Mouse (Mus musculus): Measurements from ENCODE around the gene Rfx1. TPM values are rescaled to one million over a fixed set of nuclear protein-coding genes. Genes with fewer than 3 reads are reported as not detected.

Gene Rfx1
- polyA plus RNA-seq (2016; fragmentation: Nextera tagmentation; extraction: Ambion mirVana) = 9.5 and 11.3 TPM in 2 replicates

DNA sequence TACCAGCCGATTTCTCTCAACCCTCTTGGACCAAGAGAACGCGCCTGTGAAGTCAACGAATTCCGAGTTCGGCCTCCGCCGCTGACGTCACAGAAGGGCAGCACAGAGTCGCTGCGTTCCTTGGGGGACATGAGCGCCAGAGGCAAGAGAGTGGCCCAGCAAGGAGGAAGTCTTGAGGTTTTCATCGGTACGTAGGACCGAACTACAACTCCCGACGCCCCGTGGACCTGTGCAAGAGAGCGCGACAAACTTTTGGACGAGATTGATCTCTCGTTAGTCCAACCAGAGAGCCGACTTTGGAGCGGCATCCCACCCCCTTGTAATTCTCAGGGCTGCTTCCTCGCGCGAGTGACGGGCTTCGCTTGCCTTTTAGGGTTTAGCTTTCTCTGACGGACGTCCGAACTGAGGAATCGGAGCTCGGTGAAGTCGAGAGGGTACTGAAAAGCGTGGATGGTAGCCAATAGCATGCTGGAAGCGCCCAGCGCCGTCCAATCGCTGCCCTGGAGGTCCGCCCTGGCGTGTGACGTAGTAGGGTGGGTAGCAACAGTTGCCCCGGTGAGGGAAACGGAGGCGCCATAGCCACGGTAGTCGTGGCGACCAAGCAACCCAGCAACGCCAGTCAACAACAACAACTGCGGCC lies at the start of gene Rfx1:
Rfx1 (plus strand) TSS at position 544 of the 640 bp plus-strand sequence.
- DNase-seq (ENCODE audit: low spot score) = peak; percentile 97
- H3K36me3 ChIP-seq = no peaks in the 10 kb centered on the region
- H3K4me3 ChIP-seq = peak within 1 kb of the TSS; percentile 86
- H3K27me3 ChIP-seq (ENCODE audit: low read depth, poor library complexity, severe bottlenecking) = no peaks in the 10 kb centered on the region
- WGBS = under 1% methylated on average over 51 of the region's 51 CpGs
- no peaks in the 10 kb centered on the region for H3K9me3 ChIP-seq (replicated peaks)
- peaks cover 38% of the 10 kb centered on the region for H3K4me1 ChIP-seq
- peak within 1 kb of the TSS; percentile 96 for H3K27ac ChIP-seq

DNA sequence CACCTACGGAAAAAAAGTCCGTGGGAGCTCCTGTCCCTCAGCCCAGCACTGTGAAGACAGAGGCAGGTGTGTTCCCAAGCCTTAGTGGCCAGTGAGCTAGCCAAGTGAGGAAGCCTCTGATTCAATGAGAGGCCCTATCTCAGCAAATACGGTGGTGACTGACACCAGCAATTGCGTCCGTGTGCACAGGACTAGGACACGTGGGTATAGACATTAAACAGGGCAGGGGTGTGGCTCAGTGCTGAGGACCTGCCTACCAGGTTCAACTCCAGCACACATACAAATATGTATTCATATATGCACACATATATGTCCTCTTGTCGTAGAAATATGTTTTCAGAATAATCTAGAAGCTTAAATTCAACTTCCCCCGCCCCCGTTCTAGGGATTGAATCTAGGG lies 46.9 kb upstream of the Rfx1 start:
- no peak for DNase-seq (ENCODE audit: low spot score)
- Histone ChIP-seq H3K4me3 (no peak overlapping the region), H3K4me1 (peaks cover 26% of the 10 kb centered on the region), H3K36me3 (no peaks in the 10 kb centered on the region), H3K27me3 (ENCODE audit: low read depth, poor library complexity, severe bottlenecking) (peaks cover 61% of the 10 kb centered on the region), H3K9me3 (replicated peaks) (no peaks in the 10 kb centered on the region), H3K27ac (no peak overlapping the region)
- WGBS = 85% methylated on average over 9 of the region's 9 CpGs

GRCm38 (mm10) chr8:84021096-84021495 lies 45.5 kb upstream of the Rfx1 start, which contains the start of gene Palm3:
TSS of gene Palm3 (plus strand) at chr8:84021471.
- H3K36me3 ChIP-seq = no peaks in the 10 kb centered on the region
- peaks cover 69% of the 10 kb centered on the region for H3K27me3 ChIP-seq (ENCODE audit: low read depth, poor library complexity, severe bottlenecking)
- peak within 1 kb of the TSS; percentile 62 for H3K27ac ChIP-seq
- whole genome bisulfite sequencing = 5% methylated on average over 18 of the region's 18 CpGs
- peak within 1 kb of the TSS; percentile 27 for H3K4me3 ChIP-seq
- DNase-seq (ENCODE audit: low spot score) = no peak
- no peaks in the 10 kb centered on the region for H3K9me3 ChIP-seq (replicated peaks)
- peaks cover 33% of the 10 kb centered on the region for H3K4me1 ChIP-seq

- peak overlapping the region; percentile 62 for H3K27ac ChIP-seq
- H3K4me3 ChIP-seq = peak overlapping the region; percentile 27
- peaks cover 74% of the 10 kb centered on the region for H3K27me3 ChIP-seq (ENCODE audit: low read depth, poor library complexity, severe bottlenecking)
Measured at GRCm38 (mm10) chr8:84021569-84021968, 45.1 kb upstream of the Rfx1 start.

GRCm38 (mm10) chr8:84023085-84023484 lies 43.5 kb upstream of the Rfx1 start:
- 27% methylated on average over 5 of the region's 5 CpGs for WGBS
- H3K4me3 ChIP-seq = no peak overlapping the region
- peaks cover 89% of the 10 kb centered on the region for H3K27me3 ChIP-seq (ENCODE audit: low read depth, poor library complexity, severe bottlenecking)

More at GRCm38 (mm10) chr8:84021569-84021968, 45.1 kb upstream of the Rfx1 start:
- Histone ChIP-seq H3K4me1 (peaks cover 38% of the 10 kb centered on the region), H3K9me3 (replicated peaks) (no peaks in the 10 kb centered on the region), H3K36me3 (no peaks in the 10 kb centered on the region)
- WGBS = 46% methylated on average over 12 of the region's 12 CpGs
- no peak for DNase-seq (ENCODE audit: low spot score)

GRCm38 (mm10) chr8:84023631-84024030 lies 43.0 kb upstream of the Rfx1 start:
- Histone ChIP-seq H3K27me3 (ENCODE audit: low read depth, poor library complexity, severe bottlenecking) (peaks cover 95% of the 10 kb centered on the region), H3K4me1 (peaks cover 41% of the 10 kb centered on the region), H3K9me3 (replicated peaks) (no peaks in the 10 kb centered on the region), H3K4me3 (no peak overlapping the region), H3K27ac (no peak overlapping the region), H3K36me3 (no peaks in the 10 kb centered on the region)
- DNase-seq (ENCODE audit: low spot score) = no peak
- 69% methylated on average over 1 of the region's 1 CpGs for WGBS

More at GRCm38 (mm10) chr8:84023085-84023484, 43.5 kb upstream of the Rfx1 start:
- no peaks in the 10 kb centered on the region for H3K9me3 ChIP-seq (replicated peaks)
- H3K36me3 ChIP-seq = no peaks in the 10 kb centered on the region
- peaks cover 41% of the 10 kb centered on the region for H3K4me1 ChIP-seq
- H3K27ac ChIP-seq = no peak overlapping the region
- no peak for DNase-seq (ENCODE audit: low spot score)

- DNase-seq (ENCODE audit: low spot score) = peak; percentile 80
- Histone ChIP-seq H3K27ac (no peak overlapping the region), H3K4me3 (no peak overlapping the region), H3K27me3 (ENCODE audit: low read depth, poor library complexity, severe bottlenecking) (peaks cover 98% of the 10 kb centered on the region), H3K9me3 (replicated peaks) (no peaks in the 10 kb centered on the region), H3K36me3 (no peaks in the 10 kb centered on the region), H3K4me1 (peaks cover 41% of the 10 kb centered on the region)
- 13% methylated on average over 10 of the region's 10 CpGs for WGBS
Measured at GRCm38 (mm10) chr8:84024171-84024570, 42.5 kb upstream of the Rfx1 start.

DNA sequence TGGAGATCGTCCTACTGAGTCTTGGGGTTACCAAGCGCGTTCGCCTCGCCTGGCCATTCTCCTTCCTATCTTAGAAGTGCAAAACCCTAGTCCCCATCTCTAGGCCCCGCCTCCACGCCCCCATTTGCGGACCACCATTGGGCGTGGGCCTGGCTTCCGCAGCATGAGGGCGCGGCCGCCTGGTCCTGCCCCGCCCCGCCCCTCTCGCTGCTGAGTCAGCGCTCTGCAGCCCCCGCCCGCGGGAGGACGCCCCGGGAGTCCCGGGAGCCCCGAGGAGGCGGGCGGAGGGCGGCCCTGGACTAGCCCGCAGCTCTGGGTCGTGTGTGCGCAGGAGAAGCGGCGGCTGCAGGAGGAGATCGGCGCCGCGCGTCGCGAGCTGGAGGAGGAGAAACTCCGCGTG lies 40.8 kb upstream of the Rfx1 start:
- peak overlapping the region; percentile 57 for H3K27ac ChIP-seq
- H3K27me3 ChIP-seq (ENCODE audit: low read depth, poor library complexity, severe bottlenecking) = peaks cover 87% of the 10 kb centered on the region
- H3K9me3 ChIP-seq (replicated peaks) = no peaks in the 10 kb centered on the region
- H3K4me3 ChIP-seq = peak overlapping the region; percentile 62
- H3K36me3 ChIP-seq = 0 out of 2 replicates have a peak, but pooled peaks cover 2% of the 10 kb centered on the region
- WGBS = under 1% methylated on average over 41 of the region's 41 CpGs
- DNase-seq (ENCODE audit: low spot score) = peak; percentile 78
- peaks cover 38% of the 10 kb centered on the region for H3K4me1 ChIP-seq

GRCm38 (mm10) chr8:84027449-84027848 lies 39.2 kb upstream of the Rfx1 start:
- Histone ChIP-seq H3K4me1 (peaks cover 31% of the 10 kb centered on the region), H3K27me3 (ENCODE audit: low read depth, poor library complexity, severe bottlenecking) (peaks cover 72% of the 10 kb centered on the region), H3K36me3 (0 out of 2 replicates have a peak, but pooled peaks cover 2% of the 10 kb centered on the region), H3K27ac (no peak overlapping the region), H3K9me3 (replicated peaks) (no peaks in the 10 kb centered on the region), H3K4me3 (no peak overlapping the region)
- 15% methylated on average over 10 of the region's 10 CpGs for whole genome bisulfite sequencing
- no peak for DNase-seq (ENCODE audit: low spot score)

- H3K4me1 ChIP-seq = peaks cover 16% of the 10 kb centered on the region
- DNase-seq (ENCODE audit: low spot score) = no peak
- 93% methylated on average over 5 of the region's 5 CpGs for WGBS
- peaks cover 56% of the 10 kb centered on the region for H3K27me3 ChIP-seq (ENCODE audit: low read depth, poor library complexity, severe bottlenecking)
- H3K36me3 ChIP-seq = 0 out of 2 replicates have a peak, but pooled peaks cover 2% of the 10 kb centered on the region
- no peaks in the 10 kb centered on the region for H3K9me3 ChIP-seq (replicated peaks)
- H3K4me3 ChIP-seq = no peak overlapping the region
- no peak overlapping the region for H3K27ac ChIP-seq
Measured at GRCm38 (mm10) chr8:84029272-84029671, 37.4 kb upstream of the Rfx1 start.

DNA sequence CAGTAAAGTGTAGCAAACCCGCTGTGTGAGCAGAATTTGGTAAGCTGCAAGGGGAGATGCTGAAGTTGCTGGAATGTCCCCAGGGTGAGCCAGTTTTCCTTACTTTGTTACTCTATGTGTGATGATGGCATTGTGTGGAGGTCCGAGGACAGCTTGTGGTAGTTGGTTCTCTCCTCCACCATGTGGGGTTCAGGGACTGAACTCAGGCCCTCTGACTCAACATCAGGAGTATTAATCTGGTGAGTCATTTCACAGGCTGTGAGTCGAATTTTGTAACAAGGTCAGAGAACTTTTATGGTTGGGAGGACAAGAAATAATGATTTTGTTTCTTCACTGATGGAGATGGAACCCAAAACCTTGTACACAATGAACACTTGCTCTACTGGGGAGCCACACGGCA lies 33.9 kb upstream of the Rfx1 start:
- Histone ChIP-seq H3K27ac (no peak overlapping the region), H3K27me3 (ENCODE audit: low read depth, poor library complexity, severe bottlenecking) (peaks cover 30% of the 10 kb centered on the region), H3K36me3 (0 out of 2 replicates have a peak, but pooled peaks cover 2% of the 10 kb centered on the region), H3K9me3 (replicated peaks) (no peaks in the 10 kb centered on the region), H3K4me1 (no peaks in the 10 kb centered on the region), H3K4me3 (no peak overlapping the region)
- no peak for DNase-seq (ENCODE audit: low spot score)
- WGBS = 78% methylated on average over 4 of the region's 4 CpGs

DNA sequence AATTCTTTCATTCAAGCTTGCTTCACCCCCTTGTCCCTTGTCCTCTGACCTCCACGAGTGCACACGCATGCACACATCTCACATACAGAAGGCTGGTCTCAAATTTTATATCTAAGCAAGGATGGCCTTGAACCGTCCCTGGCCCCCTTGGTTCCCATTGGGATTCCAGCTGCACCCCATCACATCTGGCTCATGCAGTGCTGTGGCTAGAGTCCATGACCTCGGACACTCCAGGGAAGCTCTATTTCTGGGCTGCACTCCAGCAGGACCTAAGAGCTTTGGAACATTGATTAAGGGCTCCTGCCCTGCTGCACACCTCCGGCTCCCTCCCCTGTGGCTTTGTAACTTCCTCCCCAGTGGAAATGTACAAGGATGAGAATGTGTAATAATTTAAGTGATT lies 28.6 kb upstream of the Rfx1 start:
- whole genome bisulfite sequencing = 89% methylated on average over 5 of the region's 5 CpGs

GRCm38 (mm10) chr8:84039050-84039449 lies 27.6 kb upstream of the Rfx1 start:
- H3K27me3 ChIP-seq (ENCODE audit: low read depth, poor library complexity, severe bottlenecking) = peaks cover 69% of the 10 kb centered on the region
- peak; percentile 85 for DNase-seq (ENCODE audit: low spot score)
- no peak overlapping the region for H3K27ac ChIP-seq
- no peak overlapping the region for H3K4me3 ChIP-seq
- peaks cover 15% of the 10 kb centered on the region for H3K4me1 ChIP-seq
- 9% methylated on average over 5 of the region's 5 CpGs for WGBS
- no peaks in the 10 kb centered on the region for H3K9me3 ChIP-seq (replicated peaks)
- H3K36me3 ChIP-seq = no peaks in the 10 kb centered on the region

More for the DNA sequence above, 28.6 kb upstream of the Rfx1 start:
- Histone ChIP-seq H3K27me3 (ENCODE audit: low read depth, poor library complexity, severe bottlenecking) (peaks cover 59% of the 10 kb centered on the region), H3K4me1 (peaks cover 13% of the 10 kb centered on the region), H3K9me3 (replicated peaks) (no peaks in the 10 kb centered on the region), H3K27ac (no peak overlapping the region), H3K36me3 (no peaks in the 10 kb centered on the region), H3K4me3 (no peak overlapping the region)
- no peak for DNase-seq (ENCODE audit: low spot score)

Measured in limb, embryonic 10.5 days (tissue).